Mouse (Mus musculus) cortical plate, adult 2 months (tissue): ENCODE measurements around the gene Kcnj10. TPM values are rescaled to one million over a fixed set of nuclear protein-coding genes. Genes with fewer than 3 reads are reported as not detected.

Source experiments
- H3K27ac ChIP-seq: fragments of 200-500 bp; 2 replicates; pipeline ENCODE4 v1.5.1; 2012; ENCODE audit warnings: low read length, control low read depth, inconsistent platforms; ENCODE audit not compliant: insufficient read depth
- H3K4me1 ChIP-seq: fragments of 200-500 bp; 2 replicates; pipeline ENCODE4 v1.6.1; 2011; ENCODE audit warnings: low read length; ENCODE audit not compliant: control insufficient read depth, insufficient read depth
- H3K4me3 ChIP-seq: fragments of 200-500 bp; 2 replicates; pipeline ENCODE4 v1.5.1; 2011; ENCODE audit warnings: mild to moderate bottlenecking, low read length, control low read depth; ENCODE audit not compliant: insufficient read depth
- CTCF ChIP-seq: fragments of 200-500 bp; IDR thresholded peaks from 2 replicates; pipeline ENCODE4 v1.5.1; 2011; ENCODE audit warnings: mild to moderate bottlenecking, control low read depth, low read length; ENCODE audit not compliant: insufficient read depth; ENCODE audit errors: extremely low read depth
- POLR2A ChIP-seq: fragments of 200-500 bp; IDR thresholded peaks from 2 replicates; pipeline ENCODE4 v1.6.1; 2011; ENCODE audit warnings: mild to moderate bottlenecking, low read length, control low read depth; ENCODE audit not compliant: insufficient read depth; ENCODE audit errors: extremely low read depth
- polyA plus RNA-seq: library from polyadenylated mRNA; depleted of rRNA; stranded (reverse); fragments of >200 nt; gene quantifications from 2 replicates; pipeline ENCODE4 v1.2.3, GENCODE M21; 2012

The Kcnj10 gene
- polyA plus RNA-seq, 1 experiment, result 102 TPM

GRCm38 (mm10) chr1:172390769-172391168 lies 49.8 kb downstream of the Kcnj10 start:
- TF ChIP-seq POLR2A, result no peak
- TF ChIP-seq CTCF, result no peak
- Histone ChIP-seq H3K4me3 (no peak overlapping the region), H3K4me1 (no peaks in the 10 kb centered on the region; the same call in 1 of the 2 replicates), H3K27ac (no peak overlapping the region)

- TF ChIP-seq POLR2A, result no peak
- TF ChIP-seq CTCF, result no peak
- Histone ChIP-seq H3K27ac (no peak overlapping the region), H3K4me3 (no peak overlapping the region), H3K4me1 (no peaks in the 10 kb centered on the region; the same call in 1 of the 2 replicates)
Observed at GRCm38 (mm10) chr1:172391807-172392581, 51.0 kb downstream of the Kcnj10 start.

- Histone ChIP-seq H3K4me3 (no peak overlapping the region), H3K4me1 (no peaks in the 10 kb centered on the region; the same call in 1 of the 2 replicates), H3K27ac (no peak overlapping the region)
- TF ChIP-seq CTCF, result no peak
Observed at GRCm38 (mm10) chr1:172392643-172393170, 51.7 kb downstream of the Kcnj10 start.

- Histone ChIP-seq H3K4me1 (no peaks in the 10 kb centered on the region; the same call in 1 of the 2 replicates), H3K4me3 (no peak overlapping the region), H3K27ac (no peak overlapping the region)
- TF ChIP-seq CTCF, result no peak
- TF ChIP-seq POLR2A, result no peak
Observed at GRCm38 (mm10) chr1:172393739-172394138, 52.7 kb downstream of the Kcnj10 start.

- Histone ChIP-seq H3K4me3 (no peak overlapping the region), H3K4me1 (no peaks in the 10 kb centered on the region), H3K27ac (no peak overlapping the region)
- TF ChIP-seq POLR2A (no peak), CTCF (no peak)
Observed at GRCm38 (mm10) chr1:172396996-172397752, 56.2 kb downstream of the Kcnj10 start.

- Histone ChIP-seq H3K4me3 (no peak overlapping the region), H3K4me1 (no peaks in the 10 kb centered on the region), H3K27ac (no peak overlapping the region)
- TF ChIP-seq CTCF, result no peak
- no peak for TF ChIP-seq POLR2A
Observed at GRCm38 (mm10) chr1:172406077-172406706, 65.2 kb downstream of the Kcnj10 start.

GRCm38 (mm10) chr1:172408996-172409395 lies 68.0 kb downstream of the Kcnj10 start:
- H3K4me1 ChIP-seq, result no peaks in the 10 kb centered on the region
- no peak overlapping the region for H3K27ac ChIP-seq
- TF ChIP-seq POLR2A (no peak), CTCF (peak; percentile 65)
- no peak overlapping the region for H3K4me3 ChIP-seq

- no peak for TF ChIP-seq CTCF
- no peak for TF ChIP-seq POLR2A
- H3K4me3 ChIP-seq, result no peak overlapping the region
- no peaks in the 10 kb centered on the region for H3K4me1 ChIP-seq
- no peak overlapping the region for H3K27ac ChIP-seq
Observed at GRCm38 (mm10) chr1:172409431-172409830, 68.4 kb downstream of the Kcnj10 start.

GRCm38 (mm10) chr1:172410806-172411205 lies 69.8 kb downstream of the Kcnj10 start:
- TF ChIP-seq CTCF (peak; percentile 62), POLR2A (no peak)
- H3K27ac ChIP-seq, result no peak overlapping the region
- H3K4me3 ChIP-seq, result no peak overlapping the region
- H3K4me1 ChIP-seq, result no peaks in the 10 kb centered on the region

GRCm38 (mm10) chr1:172412204-172412603 lies 71.2 kb downstream of the Kcnj10 start:
- H3K27ac ChIP-seq, result no peak overlapping the region
- TF ChIP-seq POLR2A (no peak), CTCF (peak; percentile 91)
- H3K4me3 ChIP-seq, result 0 out of 2 replicates have a peak overlapping the region, but pooled peaks have one; percentile 7
- no peaks in the 10 kb centered on the region for H3K4me1 ChIP-seq
